Mouse (Mus musculus): Measurements from ENCODE around the gene Tcl1b2.
A peak's percentile ranks its signal among the peaks of the same experiment; 100 is the strongest.
"Not testable (repeated sequence)": the region's sequence is repeated elsewhere in the genome, so short reads cannot be mapped to it uniquely, and the experiment has no call there.

Gene Tcl1b2

GRCm38 (mm10) chr12:105145714-105146113 lies at the start of gene Tcl1b2:
Tcl1b2 (plus strand) TSS chr12:105146014.
- DNase-seq, result no peak

- no peak for DNase-seq
These were observed 46.3 kb upstream of the Tcl1b2 start for GRCm38 (mm10) chr12:105099466-105100044.

- DNase-seq, result no peak
These were observed 42.9 kb upstream of the Tcl1b2 start for GRCm38 (mm10) chr12:105102901-105103300.

GRCm38 (mm10) chr12:105104036-105104435 lies 41.8 kb upstream of the Tcl1b2 start:
- peak; percentile 67 to 75 for DNase-seq

- no peak for DNase-seq
These were observed 40.5 kb upstream of the Tcl1b2 start for GRCm38 (mm10) chr12:105105326-105105725.

- no peak for DNase-seq
These were observed 37.0 kb upstream of the Tcl1b2 start for GRCm38 (mm10) chr12:105108856-105109255.

- no peak for DNase-seq
These were observed 36.4 kb upstream of the Tcl1b2 start for GRCm38 (mm10) chr12:105109406-105109805.

- DNase-seq, result no peak
These were observed 36.0 kb upstream of the Tcl1b2 start for GRCm38 (mm10) chr12:105109812-105110211.

- no peak for DNase-seq
These were observed 33.4 kb upstream of the Tcl1b2 start for GRCm38 (mm10) chr12:105112321-105112988.

- DNase-seq, result no peak
These were observed 29.2 kb upstream of the Tcl1b2 start for GRCm38 (mm10) chr12:105116648-105117047.

- DNase-seq, result no peak
These were observed 20.5 kb upstream of the Tcl1b2 start for GRCm38 (mm10) chr12:105125362-105125761.

- DNase-seq, result no peak
These were observed 19.3 kb upstream of the Tcl1b2 start for GRCm38 (mm10) chr12:105126516-105126915.

GRCm38 (mm10) chr12:105127607-105128006 lies 18.2 kb upstream of the Tcl1b2 start:
- no peak for DNase-seq

GRCm38 (mm10) chr12:105129494-105130205 lies 16.2 kb upstream of the Tcl1b2 start:
- not testable (repeated sequence) for DNase-seq

GRCm38 (mm10) chr12:105134167-105134566 lies 11.6 kb upstream of the Tcl1b2 start:
- not testable (repeated sequence) for DNase-seq

GRCm38 (mm10) chr12:105134826-105135225 lies 11.0 kb upstream of the Tcl1b2 start:
- not testable (repeated sequence) for DNase-seq

GRCm38 (mm10) chr12:105137729-105138128 lies 8.1 kb upstream of the Tcl1b2 start:
- not testable (repeated sequence) for DNase-seq

- DNase-seq, result no peak
These were observed 2.7 kb upstream of the Tcl1b2 start for GRCm38 (mm10) chr12:105143096-105143495.

- not testable (repeated sequence) for DNase-seq
These were observed 886 bp upstream of the Tcl1b2 start for GRCm38 (mm10) chr12:105144928-105145327.

GRCm38 (mm10) chr12:105155286-105155685 lies 9.5 kb downstream of the Tcl1b2 start:
- DNase-seq, result not testable (repeated sequence)

GRCm38 (mm10) chr12:105158842-105159241 lies 13.0 kb downstream of the Tcl1b2 start:
- no peak for DNase-seq

GRCm38 (mm10) chr12:105159390-105159789 lies 13.6 kb downstream of the Tcl1b2 start, which contains the start of gene Tcl1b1:
Tcl1b1 (plus strand) TSS chr12:105159690.
- no peak for DNase-seq

GRCm38 (mm10) chr12:105166734-105167133 lies 20.9 kb downstream of the Tcl1b2 start:
- DNase-seq, result no peak

- no peak for DNase-seq
These were observed 27.6 kb downstream of the Tcl1b2 start for GRCm38 (mm10) chr12:105173366-105173765.

Measured in cerebellum, postnatal 36 days (tissue).